Mouse (Mus musculus): ENCODE results near the gene Gm21882.
"Not testable (repeated sequence)": the region's sequence is repeated elsewhere in the genome, so short reads cannot be mapped to it uniquely, and the experiment has no call there.

Gm21882 gene

GRCm38 (mm10) chrY:40381423-40381822, at the start of gene Gm21882:
TSS of gene Gm21882 (minus strand) at chrY:40381523.
- not testable (repeated sequence) for DNase-seq
